Comparison of ENCODE assay signal across 8 mouse cellular contexts in genomic region chr4:45964771-45965439, GRCm38 (mm10). TPM values are rescaled to one million over a fixed set of nuclear protein-coding genes. Genes with fewer than 3 reads are reported as not detected.
DNase-seq lines count a peak whose midpoint lies in the region; ATAC-seq and TF ChIP-seq lines count a peak whose summit lies in the region.

Gene Tdrd7, plus strand, starts transcription at chr4:45965334.

- TF ChIP-seq CTCF in cortical plate, adult 2 months (IDR thresholded peaks at IDR 0.05; ENCODE audit: extremely low read depth, insufficient read depth, low read length) = no peak

- H3K4me2 ChIP-seq in embryonic facial prominence, embryonic 11.5 days (ENCODE audit: low read depth, low read length) = no peak within 1 kb of the TSS; the same call in 1 of the 2 replicates
- H3K4me2 ChIP-seq in hindbrain, embryonic 15.5 days = no peak within 1 kb of the TSS
- no peak within 1 kb of the TSS for H3K4me2 ChIP-seq in midbrain, embryonic 12.5 days (replicated peaks)

- H3K9ac ChIP-seq in embryonic facial prominence, embryonic 11.5 days (replicated peaks; ENCODE audit: low read length) = no peak within 1 kb of the TSS
- no peak within 1 kb of the TSS for H3K9ac ChIP-seq in hindbrain, embryonic 15.5 days
- no peak within 1 kb of the TSS for H3K9ac ChIP-seq in midbrain, embryonic 12.5 days (replicated peaks)

- intact Hi-C loops in left cerebral cortex, postnatal 4 days (cut with DNase I) = no loop called here

- DNase-seq in embryonic facial prominence, embryonic 11.5 days (ENCODE audit: low spot score) = no peak
- DNase-seq in embryonic facial prominence, embryonic 10.5 days (ENCODE audit: low spot score) = no peak
- DNase-seq in left cerebral cortex, postnatal 4 days = no peak
- DNase-seq in ovary, postnatal 36 days (ENCODE audit: low spot score) = no peak
- no peak for DNase-seq in natural killer cell, adult 2 months (ENCODE audit: low spot score in 2 of 2)

- H3K27ac ChIP-seq in embryonic facial prominence, embryonic 11.5 days (replicated peaks; ENCODE audit: low read depth, low read length) = no peak within 1 kb of the TSS
- H3K27ac ChIP-seq in embryonic facial prominence, embryonic 10.5 days (replicated peaks) = no peak within 1 kb of the TSS
- no peak within 1 kb of the TSS for H3K27ac ChIP-seq in cortical plate, adult 2 months (ENCODE audit: insufficient read depth, low read length)
- no peak within 1 kb of the TSS for H3K27ac ChIP-seq in hindbrain, embryonic 15.5 days (replicated peaks)
- no peak within 1 kb of the TSS for H3K27ac ChIP-seq in midbrain, embryonic 12.5 days (replicated peaks)

- peak; percentile 44; the same call in 1 of the 2 replicates for ATAC-seq in embryonic facial prominence, embryonic 11.5 days (replicated peaks; ENCODE audit: insufficient number of reproducible peaks, low FRiP score, low TSS enrichment, low read depth)
- no peak for ATAC-seq in hindbrain, embryonic 15.5 days (ENCODE audit: low FRiP score, low read depth)
- no peak for ATAC-seq in midbrain, embryonic 12.5 days (ENCODE audit: low FRiP score, low read depth)

- WGBS in embryonic facial prominence, embryonic 11.5 days = 74% methylated on average over 10 of the region's 10 CpGs
- 80% methylated on average over 10 of the region's 10 CpGs for WGBS in embryonic facial prominence, embryonic 10.5 days
- 79% methylated on average over 10 of the region's 10 CpGs for WGBS in hindbrain, embryonic 15.5 days
- WGBS in midbrain, embryonic 12.5 days = 86% methylated on average over 10 of the region's 10 CpGs

- no peaks in the 10 kb centered on the region for H3K9me3 ChIP-seq in embryonic facial prominence, embryonic 11.5 days (replicated peaks; ENCODE audit: control insufficient read depth, low read length)
- no peaks in the 10 kb centered on the region for H3K9me3 ChIP-seq in embryonic facial prominence, embryonic 10.5 days
- no peaks in the 10 kb centered on the region for H3K9me3 ChIP-seq in hindbrain, embryonic 15.5 days
- no peaks in the 10 kb centered on the region for H3K9me3 ChIP-seq in midbrain, embryonic 12.5 days

- no peaks in the 10 kb centered on the region for H3K4me1 ChIP-seq in embryonic facial prominence, embryonic 11.5 days (ENCODE audit: control insufficient read depth, insufficient read depth, low read length)
- H3K4me1 ChIP-seq in embryonic facial prominence, embryonic 10.5 days = peaks cover 39% of the 10 kb centered on the region
- no peaks in the 10 kb centered on the region for H3K4me1 ChIP-seq in cortical plate, adult 2 months (ENCODE audit: control insufficient read depth, insufficient read depth, low read length)
- H3K4me1 ChIP-seq in hindbrain, embryonic 15.5 days (replicated peaks) = peaks cover 9% of the 10 kb centered on the region
- peaks cover 25% of the 10 kb centered on the region for H3K4me1 ChIP-seq in midbrain, embryonic 12.5 days

- no peak within 1 kb of the TSS for H3K4me3 ChIP-seq in embryonic facial prominence, embryonic 11.5 days (ENCODE audit: low read depth, low read length)
- H3K4me3 ChIP-seq in embryonic facial prominence, embryonic 10.5 days = no peak within 1 kb of the TSS
- H3K4me3 ChIP-seq in cortical plate, adult 2 months (ENCODE audit: insufficient read depth, low read length) = no peak within 1 kb of the TSS
- H3K4me3 ChIP-seq in hindbrain, embryonic 15.5 days = no peak within 1 kb of the TSS
- no peak within 1 kb of the TSS for H3K4me3 ChIP-seq in midbrain, embryonic 12.5 days

- no peak for TF ChIP-seq POLR2A in cortical plate, adult 2 months (IDR thresholded peaks at IDR 0.05; ENCODE audit: extremely low read depth, insufficient read depth, low read length)

- H3K36me3 ChIP-seq in embryonic facial prominence, embryonic 11.5 days (replicated peaks; ENCODE audit: control insufficient read depth, insufficient read depth, low read depth, low read length) = no peaks in the 10 kb centered on the region
- no peaks in the 10 kb centered on the region for H3K36me3 ChIP-seq in embryonic facial prominence, embryonic 10.5 days (replicated peaks)
- H3K36me3 ChIP-seq in hindbrain, embryonic 15.5 days = no peaks in the 10 kb centered on the region
- H3K36me3 ChIP-seq in midbrain, embryonic 12.5 days = no peaks in the 10 kb centered on the region

- no peaks in the 10 kb centered on the region for H3K27me3 ChIP-seq in embryonic facial prominence, embryonic 11.5 days (ENCODE audit: control insufficient read depth, insufficient read depth, low read length)
- peaks cover 10% of the 10 kb centered on the region; the same call in 1 of the 2 replicates for H3K27me3 ChIP-seq in embryonic facial prominence, embryonic 10.5 days (replicated peaks; ENCODE audit: low read depth, poor library complexity, severe bottlenecking)
- no peaks in the 10 kb centered on the region for H3K27me3 ChIP-seq in hindbrain, embryonic 15.5 days
- peaks cover 9% of the 10 kb centered on the region; the same call in 1 of the 2 replicates for H3K27me3 ChIP-seq in midbrain, embryonic 12.5 days

RNA-seq across cellular contexts. Expression of gene Tdrd7, which starts in this region (rescaled TPM):
- polyA plus RNA-seq in embryonic facial prominence, embryonic 11.5 days (2014; fragmentation: Nextera tagmentation; extraction: Ambion mirVana) = 9.3 and 11.8 TPM in 2 replicates
- polyA plus RNA-seq in embryonic facial prominence, embryonic 10.5 days (2016; fragmentation: Nextera tagmentation; extraction: Ambion mirVana) = 5.4 and 6.0 TPM in 2 replicates
- polyA plus RNA-seq in cortical plate, adult 2 months (2012; rRNA removed) = 28.9 and 29.5 TPM in 2 replicates
- 28.6 and 30.0 TPM in 2 replicates for polyA plus RNA-seq in hindbrain, embryonic 15.5 days (2015; fragmentation: Nextera tagmentation; extraction: Ambion mirVana)
- 10 to 100 TPM; 26.1 to 29.2 TPM for total RNA-seq in left cerebral cortex, postnatal 4 days (2021)
- 12.0 and 15.9 TPM in 2 replicates for polyA plus RNA-seq in midbrain, embryonic 12.5 days (2016; fragmentation: Nextera tagmentation; extraction: Ambion mirVana)
